Mouse (Mus musculus) limb, embryonic 15.5 days (tissue): ENCODE data around the gene Defa37. TPM values are rescaled to one million over a fixed set of nuclear protein-coding genes. Genes with fewer than 3 reads are reported as not detected.
"Not testable (repeated sequence)": the region's sequence is repeated elsewhere in the genome, so short reads cannot be mapped to it uniquely, and the experiment has no call there.

Source experiments
- ATAC-seq: fragments of 200-750 bp; cut with Nextera tagmentation; 2 replicates; pipeline ENCODE4 v1.8.0; 2017; ENCODE audit warnings: low read depth, moderate TSS enrichment; ENCODE audit not compliant: insufficient number of reproducible peaks, low FRiP score, low TSS enrichment
- H3K27ac ChIP-seq: fragments of 300-500 bp; sonication (generic); 2 replicates; pipeline ENCODE4 v1.5.1; 2015; ENCODE audit warnings: moderate library complexity, mild to moderate bottlenecking, inconsistent platforms
- H3K27me3 ChIP-seq: fragments of 300-500 bp; sonication (generic); 2 replicates; pipeline ENCODE4 v1.6.1; 2015; ENCODE audit warnings: inconsistent platforms
- H3K36me3 ChIP-seq: fragments of 300-500 bp; sonication (generic); 2 replicates; pipeline ENCODE4 v1.6.1; 2015; ENCODE audit warnings: inconsistent platforms
- H3K4me1 ChIP-seq: fragments of 300-500 bp; sonication (generic); 2 replicates; pipeline ENCODE4 v1.6.1; 2015; ENCODE audit warnings: inconsistent platforms
- H3K4me2 ChIP-seq: fragments of 300-500 bp; sonication (generic); 2 replicates; pipeline ENCODE4 v1.6.1; 2015; ENCODE audit warnings: mild to moderate bottlenecking, inconsistent platforms
- H3K4me3 ChIP-seq: fragments of 300-500 bp; sonication (generic); 2 replicates; pipeline ENCODE4 v1.5.1; 2015; ENCODE audit warnings: mild to moderate bottlenecking, inconsistent platforms
- H3K9ac ChIP-seq: fragments of 300-500 bp; sonication (generic); 2 replicates; pipeline ENCODE4 v1.6.1; 2015; ENCODE audit warnings: inconsistent platforms
- H3K9me3 ChIP-seq: fragments of 300-500 bp; sonication (generic); 2 replicates; pipeline ENCODE4 v1.6.1; 2016; ENCODE audit warnings: inconsistent platforms
- WGBS: fragments of 180-500 bp; shearing (Covaris S2); methylation state at CpG from one replicate; pipeline ENCODE4 v1.1.7; 2015; 5-methylcytosine and 5-hydroxymethylcytosine counted together
- polyA plus RNA-seq: library from polyadenylated mRNA; unstranded; fragments of >200 nt; fragmentation: Nextera tagmentation; extraction: Ambion mirVana; gene quantifications from 2 replicates; pipeline ENCODE4 v1.2.1, GENCODE M21; 2015

The Defa37 gene
- polyA plus RNA-seq = not detected in 2 replicates

- H3K9me3 ChIP-seq, H3K27ac ChIP-seq, ATAC-seq, H3K36me3 ChIP-seq, H3K4me3 ChIP-seq, H3K4me2 ChIP-seq, H3K9ac ChIP-seq, H3K27me3 ChIP-seq, H3K4me1 ChIP-seq: not testable (repeated sequence)
- no CpG with 5 or more reads among the region's 1 CpGs for WGBS
These were observed at the start of gene Defa37 for GRCm38 (mm10) chr8:21565086-21565485. Defa37 (plus strand) TSS chr8:21565386.

- WGBS = no CpG with 5 or more reads among the region's 2 CpGs
- not testable (repeated sequence) for H3K9me3 ChIP-seq, ATAC-seq, H3K27me3 ChIP-seq, H3K4me2 ChIP-seq, H3K4me1 ChIP-seq, H3K36me3 ChIP-seq, H3K4me3 ChIP-seq, H3K9ac ChIP-seq, H3K27ac ChIP-seq
These were observed 36.5 kb upstream of the Defa37 start, which contains the start of gene Defa32 for GRCm38 (mm10) chr8:21528732-21529131. Defa32 (plus strand) TSS chr8:21529032.

- H3K4me1 ChIP-seq, H3K9me3 ChIP-seq, H3K36me3 ChIP-seq, H3K27ac ChIP-seq, H3K27me3 ChIP-seq, H3K4me3 ChIP-seq, H3K4me2 ChIP-seq, ATAC-seq, H3K9ac ChIP-seq: not testable (repeated sequence)
- WGBS = no CpG with 5 or more reads among the region's 1 CpGs
These were observed 17.5 kb downstream of the Defa37 start, which contains the start of gene Defa28 for GRCm38 (mm10) chr8:21582706-21583105. Defa28 (plus strand) TSS chr8:21583006.

GRCm38 (mm10) chr8:21594408-21594807, 29.2 kb downstream of the Defa37 start, which contains the start of gene Gm7861:
Gm7861 (minus strand) TSS chr8:21594508.
- H3K27me3 ChIP-seq, H3K4me3 ChIP-seq, H3K36me3 ChIP-seq, H3K4me1 ChIP-seq, ATAC-seq, H3K27ac ChIP-seq, H3K9ac ChIP-seq, H3K4me2 ChIP-seq, H3K9me3 ChIP-seq: not testable (repeated sequence)
- no CpG with 5 or more reads among the region's 1 CpGs for WGBS

Other genes with a start within 250 kb of the Defa37 start
- gene Defa27, start 249.8 kb upstream of the Defa37 start, polyA plus RNA-seq = not detected in 2 replicates
- gene Defa29, start 238.4 kb upstream of the Defa37 start, polyA plus RNA-seq = not detected in 2 replicates
- gene Defa2, start 186.9 kb upstream of the Defa37 start, polyA plus RNA-seq = not detected in 2 replicates
- gene Defa33, start 173.6 kb upstream of the Defa37 start, polyA plus RNA-seq = not detected in 2 replicates
- gene Defa36, start 138.0 kb upstream of the Defa37 start, polyA plus RNA-seq = not detected in 2 replicates
- not detected in 2 replicates for gene Gm7849, start 108.8 kb upstream of the Defa37 start, polyA plus RNA-seq
- gene Defa20, start 56.1 kb upstream of the Defa37 start, polyA plus RNA-seq = not detected in 2 replicates
- not detected in 2 replicates for gene Defa32, start 36.4 kb upstream of the Defa37 start, polyA plus RNA-seq
- not detected in 2 replicates for gene Defa28, start 17.6 kb downstream of the Defa37 start, polyA plus RNA-seq
- not detected in 2 replicates for gene Gm7861, start 29.1 kb downstream of the Defa37 start, polyA plus RNA-seq
- not detected in 2 replicates for gene Defa26, start 52.8 kb downstream of the Defa37 start, polyA plus RNA-seq
- not detected in 2 replicates for gene Defa17, start 90.4 kb downstream of the Defa37 start, polyA plus RNA-seq
- not detected in 2 replicates for gene Defa34, start 100.4 kb downstream of the Defa37 start, polyA plus RNA-seq
- gene AY761184, start 138.3 kb downstream of the Defa37 start, polyA plus RNA-seq = not detected in 2 replicates
- gene Defa24, start 169.1 kb downstream of the Defa37 start, polyA plus RNA-seq = not detected in 2 replicates